Mouse (Mus musculus) MEL (cell line): ENCODE results near the gene Gtf3c2. TPM values are rescaled to one million over a fixed set of nuclear protein-coding genes. Genes with fewer than 3 reads are reported as not detected.

Source experiments
- DNase-seq: peaks from one replicate; pipeline ENCODE4 v3.0.0; 2011; ENCODE audit warnings: low read depth, low spot score
- H3K27ac ChIP-seq: 2 replicates; pipeline ENCODE4 v1.5.1; 2012; ENCODE audit warnings: low read depth, mild to moderate bottlenecking, control low read depth, low read length, moderate library complexity; ENCODE audit not compliant: control insufficient read depth
- H3K27me3 ChIP-seq, 2 experiments: fragments of 150-350 bp in 1 of 2; sonication (generic) in 1 of 2; 2 replicates each; pipeline ENCODE4 v1.6.1; 2012; ENCODE audit warnings: low read length in 2 of 2, mild to moderate bottlenecking in 2 of 2, improper control_type of control experiment in 1 of 2, moderate library complexity in 1 of 2; ENCODE audit not compliant: insufficient read depth in 2 of 2, control insufficient read depth in 1 of 2
- H3K36me3 ChIP-seq, 2 experiments: 2 replicates each; pipeline ENCODE4 v1.6.1; 2012 to 2014; ENCODE audit warnings: low read length in 2 of 2, improper control_type of control experiment in 1 of 2, inconsistent platforms in 1 of 2, mild to moderate bottlenecking in 1 of 2; ENCODE audit not compliant: insufficient read depth in 2 of 2, control insufficient read depth in 1 of 2
- H3K4me1 ChIP-seq, 2 experiments: fragments of 150-350 bp in 1 of 2; sonication (generic) in 1 of 2; 2 replicates each; pipeline ENCODE4 v1.6.1; 2012; ENCODE audit warnings: low read length in 2 of 2, improper control_type of control experiment in 1 of 2, mild to moderate bottlenecking in 1 of 2; ENCODE audit not compliant: insufficient read depth in 2 of 2, control insufficient read depth in 1 of 2
- H3K4me3 ChIP-seq, 2 experiments: fragments of 150-350 bp in 1 of 2; sonication (generic) in 1 of 2; 2 replicates each; pipeline ENCODE4 v1.5.1; 2012; ENCODE audit warnings: low read depth in 2 of 2, low read length in 2 of 2, mild to moderate bottlenecking in 2 of 2, moderate library complexity in 2 of 2, control low read depth in 1 of 2, improper control_type of control experiment in 1 of 2; ENCODE audit not compliant: control insufficient read depth in 1 of 2, insufficient read depth in 1 of 2
- H3K79me2 ChIP-seq: 2 replicates; pipeline ENCODE4 v1.6.1; 2012; ENCODE audit warnings: mild to moderate bottlenecking, low read length, moderate library complexity; ENCODE audit not compliant: control insufficient read depth, poor library complexity, insufficient read depth
- H3K9ac ChIP-seq: 2 replicates; pipeline ENCODE4 v1.6.1; 2012; ENCODE audit warnings: low read depth, mild to moderate bottlenecking, control low read depth, low read length, moderate library complexity; ENCODE audit not compliant: control insufficient read depth, poor library complexity, severe bottlenecking
- H3K9me3 ChIP-seq: fragments of 150-350 bp; sonication (generic); replicated peaks from 2 replicates; pipeline ENCODE4 v1.6.1; 2012; ENCODE audit warnings: mild to moderate bottlenecking, low read length, improper control_type of control experiment, moderate library complexity; ENCODE audit not compliant: insufficient read depth
- BHLHE40 ChIP-seq: IDR thresholded peaks from 2 replicates; pipeline ENCODE4 v1.6.1; 2012; ENCODE audit warnings: low read depth, mild to moderate bottlenecking, inconsistent platforms, low read length, improper control_type of control experiment, borderline replicate concordance
- CHD1 ChIP-seq: IDR thresholded peaks from 2 replicates; pipeline ENCODE4 v1.6.1; 2012; ENCODE audit warnings: low read depth, mild to moderate bottlenecking, inconsistent platforms, low read length, improper control_type of control experiment
- CHD2 ChIP-seq: IDR thresholded peaks from 2 replicates; pipeline ENCODE4 v1.6.1; 2011; ENCODE audit warnings: low read length, improper control_type of control experiment
- CTCF ChIP-seq, 3 experiments: IDR thresholded peaks in 2 of 3; conservative IDR thresholded peaks in 1 of 3; 2 replicates each; pipeline ENCODE4 v1.5.1; 2011 to 2012; ENCODE audit warnings: low read length in 3 of 3, low read depth in 2 of 3, mild to moderate bottlenecking in 2 of 3, improper control_type of control experiment in 1 of 3, inconsistent platforms in 1 of 3, mixed read lengths in 1 of 3, moderate library complexity in 1 of 3; ENCODE audit not compliant: control insufficient read depth in 1 of 3, insufficient read depth in 1 of 3, poor library complexity in 1 of 3, severe bottlenecking in 1 of 3
- E2F4 ChIP-seq: IDR thresholded peaks from 2 replicates; pipeline ENCODE4 v1.6.1; 2011; ENCODE audit warnings: low read depth, low read length, improper control_type of control experiment, borderline replicate concordance
- ELF1 ChIP-seq: IDR thresholded peaks from 2 replicates; pipeline ENCODE4 v1.6.1; 2014; ENCODE audit warnings: low read depth, mild to moderate bottlenecking, inconsistent platforms, low read length, improper control_type of control experiment, moderate library complexity
- EP300 ChIP-seq, 2 experiments: IDR thresholded peaks; 2 replicates each; pipeline ENCODE4 v1.6.1; 2011; ENCODE audit warnings: improper control_type of control experiment in 2 of 2, low read length in 2 of 2, low read depth in 1 of 2, mild to moderate bottlenecking in 1 of 2
- ETS1 ChIP-seq: IDR thresholded peaks from 2 replicates; pipeline ENCODE4 v1.6.1; 2012; ENCODE audit warnings: low read depth, mild to moderate bottlenecking, inconsistent platforms, low read length, improper control_type of control experiment, moderate library complexity
- GABPA ChIP-seq: IDR thresholded peaks from 2 replicates; pipeline ENCODE4 v1.6.1; 2012; ENCODE audit warnings: low read depth, mild to moderate bottlenecking, inconsistent platforms, low read length, improper control_type of control experiment, moderate library complexity
- GATA1 ChIP-seq: IDR thresholded peaks from 2 replicates; pipeline ENCODE4 v1.6.1; 2011; ENCODE audit warnings: low read depth, low read length, improper control_type of control experiment
- HCFC1 ChIP-seq: IDR thresholded peaks from 2 replicates; pipeline ENCODE4 v1.6.1; 2012; ENCODE audit warnings: low read depth, mild to moderate bottlenecking, inconsistent platforms, low read length, improper control_type of control experiment, moderate library complexity
- KAT2A ChIP-seq: conservative IDR thresholded peaks from 2 replicates; pipeline ENCODE4 v1.6.1; 2012; ENCODE audit warnings: low read depth, low read length, improper control_type of control experiment, inconsistent platforms
- MAX ChIP-seq: IDR thresholded peaks from 2 replicates; pipeline ENCODE4 v1.6.1; 2011; ENCODE audit warnings: low read length, improper control_type of control experiment
- MAZ ChIP-seq: IDR thresholded peaks from 2 replicates; pipeline ENCODE4 v1.6.1; 2012; ENCODE audit warnings: low read depth, mild to moderate bottlenecking, inconsistent platforms, low read length, improper control_type of control experiment
- MEF2A ChIP-seq: IDR thresholded peaks from 2 replicates; pipeline ENCODE4 v1.6.1; 2014; ENCODE audit warnings: low read depth, mild to moderate bottlenecking, inconsistent platforms, low read length, improper control_type of control experiment; ENCODE audit not compliant: poor library complexity, insufficient replicate concordance, severe bottlenecking; ENCODE audit errors: extremely low read depth
- MXI1 ChIP-seq: IDR thresholded peaks from 2 replicates; pipeline ENCODE4 v1.6.1; 2011; ENCODE audit warnings: mild to moderate bottlenecking, low read depth, low read length, improper control_type of control experiment
- MYB ChIP-seq: IDR thresholded peaks from 2 replicates; pipeline ENCODE4 v1.6.1; 2011; ENCODE audit warnings: mild to moderate bottlenecking, low read depth, low read length, improper control_type of control experiment
- NELFE ChIP-seq: IDR thresholded peaks from 2 replicates; pipeline ENCODE4 v1.6.1; 2011; ENCODE audit warnings: low read depth, low read length, improper control_type of control experiment
- NRF1 ChIP-seq: IDR thresholded peaks from 2 replicates; pipeline ENCODE4 v1.6.1; 2014; ENCODE audit warnings: low read depth, mild to moderate bottlenecking, inconsistent platforms, low read length, improper control_type of control experiment, moderate library complexity; ENCODE audit not compliant: poor library complexity, insufficient read depth, severe bottlenecking
- POLR2A ChIP-seq, 2 experiments: IDR thresholded peaks; 2 replicates each; pipeline ENCODE4 v1.6.1; 2011 to 2012; ENCODE audit warnings: low read length in 2 of 2, mild to moderate bottlenecking in 2 of 2, control low read depth in 1 of 2, improper control_type of control experiment in 1 of 2, low read depth in 1 of 2, moderate library complexity in 1 of 2; ENCODE audit not compliant: control insufficient read depth in 1 of 2, insufficient read depth in 1 of 2, poor library complexity in 1 of 2
- POLR2AphosphoS2 ChIP-seq: IDR thresholded peaks from 2 replicates; pipeline ENCODE4 v1.6.1; 2011; ENCODE audit warnings: low read length, improper control_type of control experiment
- POLR2AphosphoS5 ChIP-seq: IDR thresholded peaks from 2 replicates; pipeline ENCODE4 v1.6.1; 2012; ENCODE audit warnings: low read depth, borderline replicate concordance, mild to moderate bottlenecking, inconsistent platforms, low read length, moderate library complexity, mixed read lengths
- RAD21 ChIP-seq: IDR thresholded peaks from 2 replicates; pipeline ENCODE4 v1.6.1; 2011; ENCODE audit warnings: mild to moderate bottlenecking, low read depth, low read length, improper control_type of control experiment
- RCOR1 ChIP-seq: IDR thresholded peaks from 2 replicates; pipeline ENCODE4 v1.6.1; 2012; ENCODE audit warnings: low read depth, mild to moderate bottlenecking, inconsistent platforms, low read length, improper control_type of control experiment
- SIN3A ChIP-seq: IDR thresholded peaks from 2 replicates; pipeline ENCODE4 v1.6.1; 2012; ENCODE audit warnings: low read length, improper control_type of control experiment, inconsistent platforms
- SMC3 ChIP-seq: IDR thresholded peaks from 2 replicates; pipeline ENCODE4 v1.6.1; 2011; ENCODE audit warnings: low read depth, low read length, improper control_type of control experiment
- TAL1 ChIP-seq: IDR thresholded peaks from 2 replicates; pipeline ENCODE4 v1.6.1; 2012; ENCODE audit warnings: mild to moderate bottlenecking, inconsistent platforms, low read length, moderate library complexity, mixed read lengths
- TBP ChIP-seq: IDR thresholded peaks from 2 replicates; pipeline ENCODE4 v1.8.0; 2011; ENCODE audit warnings: low read depth, low read length, improper control_type of control experiment
- TCF12 ChIP-seq: IDR thresholded peaks from 2 replicates; pipeline ENCODE4 v1.6.1; 2014; ENCODE audit warnings: low read depth, mild to moderate bottlenecking, inconsistent platforms, low read length, improper control_type of control experiment, moderate library complexity
- UBTF ChIP-seq: IDR thresholded peaks from 2 replicates; pipeline ENCODE4 v1.6.1; 2012; ENCODE audit warnings: low read depth, mild to moderate bottlenecking, inconsistent platforms, low read length, improper control_type of control experiment, moderate library complexity, borderline replicate concordance; ENCODE audit not compliant: insufficient read depth
- USF1 ChIP-seq: IDR thresholded peaks from 2 replicates; pipeline ENCODE4 v1.6.1; 2014; ENCODE audit warnings: low read depth, mild to moderate bottlenecking, inconsistent platforms, low read length, improper control_type of control experiment, moderate library complexity
- ZC3H11A ChIP-seq: IDR thresholded peaks from 2 replicates; pipeline ENCODE4 v1.6.1; 2012; ENCODE audit warnings: low read depth, mild to moderate bottlenecking, inconsistent platforms, low read length, improper control_type of control experiment
- ZKSCAN1 ChIP-seq: IDR thresholded peaks from 2 replicates; pipeline ENCODE4 v1.6.1; 2012; ENCODE audit warnings: low read depth, mild to moderate bottlenecking, inconsistent platforms, low read length, improper control_type of control experiment, moderate library complexity
- ZMIZ1 ChIP-seq: IDR thresholded peaks from 2 replicates; pipeline ENCODE4 v1.6.1; 2012; ENCODE audit warnings: low read depth, mild to moderate bottlenecking, inconsistent platforms, low read length, improper control_type of control experiment, moderate library complexity
- ZNF384 ChIP-seq: IDR thresholded peaks from 2 replicates; pipeline ENCODE4 v1.6.1; 2012; ENCODE audit warnings: low read depth, mild to moderate bottlenecking, inconsistent platforms, low read length, improper control_type of control experiment
- polyA plus RNA-seq, 2 experiments: library from polyadenylated mRNA; stranded (reverse) in 1 of 2; unstranded in 1 of 2; fragments of >175 nt in 1 of 2; fragments of >200 nt in 1 of 2; gene quantifications; 2 replicates each; pipeline versions ENCODE4 v1.2.1 to v1.2.4; 2012; ENCODE audit warnings: low replicate concordance in 2 of 2, low read depth in 1 of 2; ENCODE audit not compliant: insufficient read length in 2 of 2, insufficient read depth in 1 of 2, missing spikeins in 1 of 2
- total RNA-seq: library from RNA; depleted of rRNA; stranded (reverse); fragments of 300-350 nt; gene quantifications from 2 replicates; pipeline ENCODE4 v1.2.3, GENCODE M21; 2012

Gene Gtf3c2
- total and polyA plus RNA-seq, 3 experiments = 50.9 to 129 TPM; not detected in 1

- peak within 1 kb of the TSS; percentile 66 to 82 for H3K4me3 ChIP-seq
- TF ChIP-seq MEF2A (no peak; the same call in 1 of the 2 replicates), MAX (0 out of 2 replicates have a peak, but pooled peaks have one; percentile 82), ETS1 (peak; percentile 75), TAL1 (no peak), GATA1 (no peak), NELFE (peak; percentile 84), TBP (peak; percentile 87; the same call in 1 of the 2 replicates), GABPA (peak; percentile 51; the same call in 1 of the 2 replicates), EP300 (IDR thresholded peaks at IDR 0.05; ENCODE audit: low read depth in 1 of 2, low read length in 2 of 2) (peak in 1 of 2 experiments; percentile 64; a peak in 2 of 4 replicates), USF1 (peak; percentile 63), ZKSCAN1 (no peak), ZMIZ1 (peak; percentile 92), POLR2A (IDR thresholded peaks at IDR 0.05; ENCODE audit: control insufficient read depth in 1 of 2, insufficient read depth in 1 of 2, low read depth in 1 of 2, low read length in 2 of 2, poor library complexity in 1 of 2) (peak; percentile 88 to 91), NRF1 (peak; percentile 58), MAZ (peak; percentile 93; the same call in 1 of the 2 replicates), ELF1 (peak; percentile 97), POLR2AphosphoS5 (peak; percentile 70), RCOR1 (0 out of 2 replicates have a peak, but pooled peaks have one; percentile 7), ZNF384 (no peak), SMC3 (no peak), ZC3H11A (no peak), POLR2AphosphoS2 (peak; percentile 78), UBTF (no peak), MXI1 (peak; percentile 96), SIN3A (peak; percentile 100), TCF12 (peak; percentile 84), RAD21 (no peak), CHD1 (no peak; the same call in 1 of the 2 replicates), E2F4 (peak; percentile 48; the same call in 1 of the 2 replicates), KAT2A (peak; percentile 99), CTCF (IDR thresholded peaks at IDR 0.05 in 2 of 3, conservative IDR thresholded peaks at IDR 0.05 in 1 of 3; ENCODE audit: control insufficient read depth in 1 of 3, insufficient read depth in 1 of 3, low read depth in 2 of 3, low read length in 3 of 3, poor library complexity in 1 of 3, severe bottlenecking in 1 of 3) (peak in 2 of 3 experiments; percentile 82; a peak in 5 of 6 replicates), CHD2 (peak; percentile 66; the same call in 1 of the 2 replicates), HCFC1 (peak; percentile 99), MYB (no peak), BHLHE40 (no peak)
- H3K27ac ChIP-seq = peak within 1 kb of the TSS; percentile 67
- H3K9me3 ChIP-seq = no peaks in the 10 kb centered on the region
- peaks cover 4 to 16% of the 10 kb centered on the region in 2 experiments for H3K36me3 ChIP-seq
- H3K9ac ChIP-seq = peak within 1 kb of the TSS; percentile 86
- H3K4me1 ChIP-seq = peaks cover 0 to 9% of the 10 kb centered on the region in 2 experiments; a peak in 1 of 4 replicates
- DNase-seq = peak; percentile 100
- H3K79me2 ChIP-seq = peaks cover 24% of the 10 kb centered on the region
- H3K27me3 ChIP-seq = no peaks in the 10 kb centered on the region
These were observed 13.1 kb upstream of the Gtf3c2 start, which contains the start of the genes Snx17 and Eif2b4 for GRCm38 (mm10) chr5:31192939-31193630. Gene Snx17, plus strand, starts transcription at chr5:31193227. Gene Eif2b4, minus strand, starts transcription at chr5:31193430.
